Mouse (Mus musculus) megakaryocyte, embryonic 14.5 days (primary cell): Measurements from ENCODE around the gene Spdl1.
"Not testable (repeated sequence)": the region's sequence is repeated elsewhere in the genome, so short reads cannot be mapped to it uniquely, and the experiment has no call there.

ENCODE experiments used
- FLI1 ChIP-seq: IDR thresholded peaks from 2 replicates; pipeline ENCODE4 v1.6.1; 2012; ENCODE audit warnings: low read length, inconsistent platforms, mixed read lengths
- GATA1 ChIP-seq: IDR thresholded peaks from 3 replicates; pipeline ENCODE4 v1.6.1; 2012; ENCODE audit warnings: mixed read lengths, low read length, inconsistent platforms, borderline replicate concordance

DNA sequence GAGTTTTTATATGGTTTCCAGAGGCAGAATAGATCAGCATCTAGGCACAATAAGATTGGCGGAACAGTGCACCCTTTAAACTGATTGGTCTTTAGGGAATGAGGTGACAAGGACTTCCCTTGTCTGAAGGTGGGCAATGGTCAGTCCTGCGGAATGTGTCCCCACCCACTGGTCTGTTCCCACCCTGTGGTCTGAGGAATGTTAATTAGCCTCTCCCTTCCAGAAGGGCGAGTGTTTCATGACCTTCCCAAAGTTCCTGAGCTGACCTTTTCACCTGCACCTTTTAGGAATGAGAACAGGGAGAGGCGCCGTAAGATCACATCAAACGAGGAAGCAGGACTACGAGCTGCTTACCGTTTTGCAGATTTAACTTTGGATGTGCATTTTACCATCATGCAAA, 35.4 kb downstream of the Spdl1 start:
- not testable (repeated sequence) for TF ChIP-seq GATA1, FLI1
